Mouse (Mus musculus): ENCODE results near the gene Galc.

DNA sequence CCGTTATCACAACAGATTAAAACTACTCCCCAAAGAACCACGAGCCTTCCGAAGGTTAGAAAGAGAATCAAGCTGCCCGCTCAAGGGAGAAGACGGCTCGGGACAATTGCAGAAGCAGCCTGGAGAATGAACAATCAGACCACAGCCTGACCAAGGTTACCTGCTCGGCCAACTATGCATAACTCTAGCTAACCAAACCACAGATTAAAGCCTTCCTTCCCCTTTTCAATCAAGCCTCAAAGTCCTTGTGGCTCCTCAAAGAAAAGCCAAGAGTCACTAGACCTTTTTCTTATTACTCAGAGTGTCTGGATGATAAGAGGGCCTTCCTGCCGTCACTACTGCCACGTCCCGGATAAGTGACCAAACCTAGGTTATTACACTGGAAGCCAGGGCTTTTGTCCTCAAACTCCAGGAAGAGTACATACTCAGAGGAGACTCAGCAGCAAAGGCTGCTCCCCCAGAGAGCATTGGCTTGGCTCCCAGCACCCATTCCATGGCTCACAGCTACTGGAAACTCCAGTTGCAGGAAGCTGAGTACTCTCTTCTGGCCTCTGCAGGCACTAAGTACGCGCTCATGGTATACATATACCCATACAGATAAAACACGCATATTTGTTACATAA lies 3.8 kb downstream of the Galc start:
- no peak for TF ChIP-seq GATA1 (IDR thresholded peaks at IDR 0.05; ENCODE audit: borderline replicate concordance, low read length)
- no peak for TF ChIP-seq FLI1 (IDR thresholded peaks at IDR 0.05; ENCODE audit: low read length)

All from megakaryocyte, embryonic 14.5 days (primary cell).